Mouse (Mus musculus) colon, adult 2 months (tissue): ENCODE data around the gene Olfr738. TPM values are rescaled to one million over a fixed set of nuclear protein-coding genes. Genes with fewer than 3 reads are reported as not detected.

Source experiments
- polyA plus RNA-seq: library from polyadenylated mRNA; depleted of rRNA; stranded (reverse); fragments of >200 nt; gene quantifications from 2 replicates; pipeline ENCODE4 v1.2.3, GENCODE M21; 2012; rRNA removed

The Olfr738 gene
- polyA plus RNA-seq = not detected in 2 replicates

DNA sequence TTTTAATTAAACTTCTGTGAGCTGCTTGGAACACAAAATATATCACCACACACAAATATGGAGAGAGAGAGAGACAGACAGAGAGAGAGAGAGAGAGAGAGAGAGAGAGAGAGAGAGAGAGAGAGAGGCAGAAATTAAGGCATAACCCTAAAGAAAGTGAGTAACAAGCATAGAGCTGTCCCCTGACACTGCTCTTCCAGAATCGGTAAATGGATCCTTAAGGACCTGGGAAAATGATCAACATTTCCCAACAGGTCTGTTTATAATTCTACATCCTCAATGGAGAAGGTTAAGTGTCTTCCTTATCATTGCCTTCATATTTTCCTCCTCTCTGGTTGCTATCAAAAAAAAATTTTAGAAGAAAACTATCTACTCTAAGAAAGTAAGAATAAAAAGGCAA is at the start of gene Olfr738:
Olfr738 (plus strand) TSS at position 301 of the 400 bp plus-strand sequence.

DNA sequence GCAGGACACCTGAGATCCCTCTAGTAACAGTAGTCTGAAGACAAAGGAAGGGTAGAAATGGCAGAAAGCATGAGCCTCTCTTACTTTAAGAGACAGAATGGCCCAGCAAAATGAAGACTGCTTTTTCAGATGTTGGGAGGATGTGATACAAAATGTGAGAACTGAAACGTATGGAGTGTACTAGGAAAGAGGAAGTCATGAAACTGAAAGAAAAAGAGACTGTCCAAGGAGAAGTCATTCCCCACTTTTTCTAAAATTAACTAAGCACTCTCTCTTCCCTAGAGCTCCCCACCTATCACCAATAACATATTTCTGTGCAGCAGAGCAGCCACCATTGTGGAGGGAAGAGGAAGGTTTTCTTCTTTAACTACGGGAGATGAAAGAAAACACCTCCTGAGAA is 49.8 kb upstream of the Olfr738 start, which contains the start of gene Tlr11:
Tlr11 (plus strand) TSS at position 322 of the 400 bp plus-strand sequence.

DNA sequence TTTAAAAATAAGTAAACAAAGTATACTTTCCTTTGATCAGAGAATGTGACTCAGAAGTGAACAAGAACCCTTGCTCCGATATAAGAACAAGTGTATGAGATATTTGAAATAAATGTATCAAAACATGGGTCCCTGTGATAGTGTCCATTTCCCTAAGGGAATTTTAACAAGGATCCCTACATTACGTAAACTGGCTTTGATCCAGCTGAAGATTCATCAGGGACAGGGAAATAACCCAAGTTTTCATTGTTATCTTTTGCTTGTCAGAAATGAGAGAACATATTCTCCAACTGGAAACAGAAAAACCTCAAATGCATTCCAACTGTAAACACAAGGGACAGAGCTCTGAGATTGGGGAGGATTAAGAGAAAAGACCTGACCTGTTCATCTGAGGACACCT is 26.5 kb upstream of the Olfr738 start, which contains the start of gene Olfr736:
Olfr736 (plus strand) TSS at position 301 of the 400 bp plus-strand sequence.

DNA sequence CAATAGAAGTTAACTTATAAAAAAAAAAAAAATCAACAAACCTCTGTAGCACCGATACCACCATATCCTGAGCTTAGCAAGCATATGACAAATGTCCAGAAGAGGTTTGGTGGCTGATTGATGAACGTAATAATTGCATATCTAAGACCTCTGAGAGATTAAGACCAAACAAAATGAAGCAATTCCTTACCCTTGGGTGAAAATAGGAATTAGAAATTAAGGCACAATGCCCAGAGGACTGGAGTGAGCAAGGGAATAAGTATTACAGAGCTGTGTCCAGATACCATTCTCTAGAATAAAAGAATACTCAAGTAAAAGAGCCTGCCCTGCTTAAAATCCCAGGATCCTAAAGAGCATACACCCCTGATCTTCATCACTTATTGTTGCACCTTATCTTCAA is 11.0 kb downstream of the Olfr738 start, which contains the start of gene Olfr739:
Olfr739 (plus strand) TSS at position 301 of the 400 bp plus-strand sequence.

GRCm38 (mm10) chr14:50445245-50445644 is 37.9 kb downstream of the Olfr738 start, which contains the start of gene Olfr740:
Olfr740 (plus strand) TSS chr14:50445545.

Other genes with a start within 250 kb of the Olfr738 start
- gene Olfr730, start 219.4 kb upstream of the Olfr738 start, polyA plus RNA-seq = not detected in 2 replicates
- gene Olfr731, start 165.7 kb upstream of the Olfr738 start, polyA plus RNA-seq = not detected in 2 replicates
- gene Olfr732, start 123.4 kb upstream of the Olfr738 start, polyA plus RNA-seq = not detected in 2 replicates
- not detected in 2 replicates for gene Olfr733, start 106.0 kb upstream of the Olfr738 start, polyA plus RNA-seq
- not detected in 2 replicates for gene Olfr734, start 80.8 kb upstream of the Olfr738 start, polyA plus RNA-seq
- gene Olfr735, start 58.7 kb upstream of the Olfr738 start, polyA plus RNA-seq = not detected in 2 replicates
- gene Tlr11, start 49.7 kb upstream of the Olfr738 start, polyA plus RNA-seq = 0.14 and 0.21 TPM in 2 replicates
- not detected in 2 replicates for gene Olfr736, start 26.4 kb upstream of the Olfr738 start, polyA plus RNA-seq
- not detected in 2 replicates for gene Olfr739, start 11.1 kb downstream of the Olfr738 start, polyA plus RNA-seq
- gene Olfr740, start 38.0 kb downstream of the Olfr738 start, polyA plus RNA-seq = not detected in 2 replicates
- gene Olfr741, start 65.2 kb downstream of the Olfr738 start, polyA plus RNA-seq = not detected in 2 replicates
- gene Olfr742, start 96.0 kb downstream of the Olfr738 start, polyA plus RNA-seq = not detected in 2 replicates
- not detected in 2 replicates for gene Olfr743, start 114.3 kb downstream of the Olfr738 start, polyA plus RNA-seq
- gene Olfr744, start 207.3 kb downstream of the Olfr738 start, polyA plus RNA-seq = not detected in 2 replicates
- gene Olfr745, start 231.8 kb downstream of the Olfr738 start, polyA plus RNA-seq = not detected in 2 replicates
- not detected in 2 replicates for gene Olfr746, start 239.5 kb downstream of the Olfr738 start, polyA plus RNA-seq